Mouse (Mus musculus) heart, embryonic 11.5 days (tissue): Measurements from ENCODE around the gene Ccr2. TPM values are rescaled to one million over a fixed set of nuclear protein-coding genes. Genes with fewer than 3 reads are reported as not detected.
"Not testable (repeated sequence)": the region's sequence is repeated elsewhere in the genome, so short reads cannot be mapped to it uniquely, and the experiment has no call there.

Experiments
- ATAC-seq: fragments of 200-750 bp; cut with Nextera tagmentation; replicated peaks from 2 replicates; pipeline ENCODE4 v1.8.0; 2017; ENCODE audit warnings: moderate library complexity; ENCODE audit not compliant: insufficient number of reproducible peaks, low FRiP score, low TSS enrichment
- H3K27ac ChIP-seq: fragments of 300-500 bp; sonication (generic); 2 replicates; pipeline ENCODE4 v1.5.1; 2014; ENCODE audit warnings: mild to moderate bottlenecking, low read depth, low read length
- H3K27me3 ChIP-seq: fragments of 300-500 bp; sonication (generic); 2 replicates; pipeline ENCODE4 v1.6.1; 2014; ENCODE audit warnings: mild to moderate bottlenecking, low read length, mixed read lengths; ENCODE audit not compliant: control insufficient read depth, insufficient read depth
- H3K36me3 ChIP-seq: fragments of 300-500 bp; sonication (generic); 2 replicates; pipeline ENCODE4 v1.6.1; 2014; ENCODE audit warnings: mild to moderate bottlenecking, low read length, moderate library complexity, mixed read lengths; ENCODE audit not compliant: control insufficient read depth, insufficient read depth
- H3K4me1 ChIP-seq: fragments of 300-500 bp; sonication (generic); 2 replicates; pipeline ENCODE4 v1.6.1; 2014; ENCODE audit warnings: low read length; ENCODE audit not compliant: control insufficient read depth, insufficient read depth
- H3K4me2 ChIP-seq: fragments of 300-500 bp; sonication (generic); 2 replicates; pipeline ENCODE4 v1.6.1; 2014; ENCODE audit warnings: mild to moderate bottlenecking, moderate library complexity
- H3K4me3 ChIP-seq: fragments of 300-500 bp; sonication (generic); 2 replicates; pipeline ENCODE4 v1.5.1; 2014; ENCODE audit warnings: low read depth, low read length
- H3K9ac ChIP-seq: fragments of 300-500 bp; sonication (generic); 2 replicates; pipeline ENCODE4 v1.6.1; 2014; ENCODE audit warnings: mild to moderate bottlenecking, low read depth, low read length, moderate library complexity
- H3K9me3 ChIP-seq: fragments of 300-500 bp; sonication (generic); replicated peaks from 2 replicates; pipeline ENCODE4 v1.6.1; 2016; ENCODE audit warnings: low read length; ENCODE audit not compliant: control insufficient read depth
- WGBS: fragments of 180-500 bp; shearing (Covaris S2); extraction: QIAGEN DNeasy Blood & Tissue Kit; methylation state at CpG from one replicate; pipeline ENCODE4 v1.1.7; 2014; ENCODE audit not compliant: insufficient replicate concordance; 5-methylcytosine and 5-hydroxymethylcytosine counted together
- polyA plus RNA-seq: library from polyadenylated mRNA; unstranded; fragments of >200 nt; fragmentation: Nextera tagmentation; extraction: Ambion mirVana; gene quantifications from 2 replicates; pipeline ENCODE4 v1.2.1, GENCODE M21; 2014

Ccr2 gene
- polyA plus RNA-seq, result 0.39 TPM in 1 of 2 replicates, not detected in the other

DNA sequence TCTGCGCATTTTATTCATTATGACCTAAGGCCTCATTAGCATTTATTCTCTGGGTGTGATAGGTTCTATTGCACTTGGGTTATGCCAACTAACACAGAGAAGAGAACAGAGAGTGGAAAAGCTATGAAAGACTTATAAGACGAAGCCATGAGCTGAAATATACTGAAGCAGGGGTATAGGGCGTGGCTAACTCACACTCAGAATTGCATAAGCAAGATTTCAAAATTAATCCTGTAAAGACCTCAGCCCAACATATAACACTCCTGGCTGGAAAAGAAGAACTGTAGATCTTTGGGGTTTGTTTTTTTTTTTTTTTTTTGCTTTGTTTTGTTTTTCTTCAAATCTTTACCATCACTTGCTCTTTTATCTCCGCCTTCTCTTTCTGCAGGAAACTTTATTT lies at the start of gene Ccr2:
Gene Ccr2, plus strand, starts transcription at position 228 of the 400 bp plus-strand sequence.
- H3K27ac ChIP-seq, result no peak within 1 kb of the TSS
- H3K27me3 ChIP-seq, result no peaks in the 10 kb centered on the region
- WGBS, result 83% methylated on average over 4 of the region's 4 CpGs
- H3K4me1 ChIP-seq, result no peaks in the 10 kb centered on the region
- H3K36me3 ChIP-seq, result no peaks in the 10 kb centered on the region
- no peak for ATAC-seq
- H3K4me3 ChIP-seq, result no peak within 1 kb of the TSS
- no peak within 1 kb of the TSS for H3K9ac ChIP-seq
- no peaks in the 10 kb centered on the region for H3K9me3 ChIP-seq
- no peak within 1 kb of the TSS for H3K4me2 ChIP-seq

DNA sequence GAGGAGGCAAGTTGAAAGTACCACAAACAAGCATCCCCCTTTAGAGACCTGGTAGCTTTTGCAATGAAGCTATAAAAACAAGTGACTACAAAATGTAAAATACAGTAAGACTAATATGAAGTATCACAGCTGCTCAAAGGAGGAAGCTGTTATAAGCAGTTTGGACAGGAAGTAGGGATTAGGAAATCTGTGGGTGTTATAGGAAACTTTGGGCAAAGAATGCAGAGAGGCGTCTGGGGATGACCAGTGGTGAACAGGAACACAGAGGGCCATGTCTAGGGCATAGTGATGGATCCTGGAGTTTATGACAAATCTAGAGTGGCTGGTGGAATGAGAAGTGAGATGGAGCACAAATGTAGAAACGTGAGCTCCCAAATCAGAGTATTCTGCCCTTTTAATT lies 48.2 kb upstream of the Ccr2 start:
- Histone ChIP-seq H3K4me1 (no peaks in the 10 kb centered on the region), H3K4me3 (no peak overlapping the region), H3K36me3 (no peaks in the 10 kb centered on the region), H3K27me3 (no peaks in the 10 kb centered on the region), H3K9me3 (no peaks in the 10 kb centered on the region), H3K9ac (no peak overlapping the region), H3K27ac (no peak overlapping the region), H3K4me2 (no peak overlapping the region)
- no peak for ATAC-seq
- 60% methylated on average over 2 of the region's 2 CpGs for WGBS

DNA sequence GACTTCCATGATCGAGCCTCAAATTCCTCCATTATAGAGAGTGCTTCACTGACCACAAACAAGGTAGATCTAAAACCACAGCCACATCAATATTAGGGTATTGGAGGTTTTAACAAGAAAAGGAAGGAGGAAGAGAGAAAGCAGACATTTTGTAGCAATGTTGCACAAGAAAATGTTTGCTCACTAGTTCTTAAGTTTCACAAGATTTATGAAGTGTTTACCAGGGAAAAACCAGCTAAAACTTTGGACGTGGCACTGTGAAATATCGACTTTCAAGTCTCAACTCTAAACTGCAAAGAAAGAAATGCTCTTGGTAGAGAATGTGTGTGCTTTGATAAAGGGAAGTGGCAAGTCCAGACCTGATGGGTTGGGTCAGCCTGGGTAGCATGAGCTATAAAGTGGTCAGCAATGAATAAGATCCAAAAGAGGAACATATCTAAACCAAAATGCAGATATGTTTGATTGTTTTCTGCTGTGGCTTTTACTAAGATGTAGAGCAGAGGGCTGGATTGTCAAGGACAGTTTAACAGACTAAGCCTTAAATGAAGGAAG lies 45.5 kb upstream of the Ccr2 start:
- H3K4me1 ChIP-seq, result no peaks in the 10 kb centered on the region
- H3K36me3 ChIP-seq, result no peaks in the 10 kb centered on the region
- WGBS, result 72% methylated on average over 3 of the region's 3 CpGs
- no peak overlapping the region for H3K4me2 ChIP-seq
- H3K9ac ChIP-seq, result no peak overlapping the region
- H3K27ac ChIP-seq, result no peak overlapping the region
- ATAC-seq, result no peak
- no peak overlapping the region for H3K4me3 ChIP-seq
- H3K9me3 ChIP-seq, result no peaks in the 10 kb centered on the region
- no peaks in the 10 kb centered on the region for H3K27me3 ChIP-seq

DNA sequence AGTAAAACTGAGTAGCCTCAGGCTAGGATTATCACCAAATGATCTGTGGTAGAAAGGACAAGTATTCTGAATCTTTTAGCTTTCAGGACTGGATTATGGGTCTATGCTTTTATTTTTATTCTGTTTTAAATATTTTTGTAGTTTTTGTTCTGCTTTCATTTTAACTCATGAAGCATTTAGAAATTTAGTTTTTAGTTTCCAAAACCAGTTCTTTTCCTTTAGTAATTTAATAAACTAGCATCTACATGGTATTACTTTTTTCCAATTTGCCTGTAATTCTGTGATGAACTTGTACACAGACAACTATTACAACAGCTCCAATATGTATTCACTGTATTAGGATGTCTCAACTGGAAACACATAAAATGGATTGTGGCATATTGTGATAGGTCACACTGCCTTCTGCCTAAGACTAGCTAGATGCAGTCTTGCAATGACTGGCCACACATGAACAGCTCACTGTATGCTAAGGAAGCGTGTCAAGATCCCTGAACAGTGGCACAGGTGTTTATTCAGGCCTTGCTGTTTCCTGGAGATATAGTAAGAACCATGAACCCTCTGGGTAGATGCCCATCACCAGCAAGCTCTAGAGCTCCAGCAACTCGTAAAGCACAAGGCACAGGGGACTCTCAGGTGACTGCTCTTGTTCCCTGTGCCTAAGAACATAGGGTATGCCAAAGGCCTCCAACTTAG lies 41.9 kb upstream of the Ccr2 start:
- ATAC-seq, result no peak
- H3K4me1 ChIP-seq, result no peaks in the 10 kb centered on the region
- H3K4me2 ChIP-seq, result no peak overlapping the region
- WGBS, result 61% methylated on average over 2 of the region's 2 CpGs
- H3K27me3 ChIP-seq, result no peaks in the 10 kb centered on the region
- H3K4me3 ChIP-seq, result no peak overlapping the region
- no peak overlapping the region for H3K27ac ChIP-seq
- H3K9ac ChIP-seq, result no peak overlapping the region
- no peaks in the 10 kb centered on the region for H3K36me3 ChIP-seq
- no peaks in the 10 kb centered on the region for H3K9me3 ChIP-seq

DNA sequence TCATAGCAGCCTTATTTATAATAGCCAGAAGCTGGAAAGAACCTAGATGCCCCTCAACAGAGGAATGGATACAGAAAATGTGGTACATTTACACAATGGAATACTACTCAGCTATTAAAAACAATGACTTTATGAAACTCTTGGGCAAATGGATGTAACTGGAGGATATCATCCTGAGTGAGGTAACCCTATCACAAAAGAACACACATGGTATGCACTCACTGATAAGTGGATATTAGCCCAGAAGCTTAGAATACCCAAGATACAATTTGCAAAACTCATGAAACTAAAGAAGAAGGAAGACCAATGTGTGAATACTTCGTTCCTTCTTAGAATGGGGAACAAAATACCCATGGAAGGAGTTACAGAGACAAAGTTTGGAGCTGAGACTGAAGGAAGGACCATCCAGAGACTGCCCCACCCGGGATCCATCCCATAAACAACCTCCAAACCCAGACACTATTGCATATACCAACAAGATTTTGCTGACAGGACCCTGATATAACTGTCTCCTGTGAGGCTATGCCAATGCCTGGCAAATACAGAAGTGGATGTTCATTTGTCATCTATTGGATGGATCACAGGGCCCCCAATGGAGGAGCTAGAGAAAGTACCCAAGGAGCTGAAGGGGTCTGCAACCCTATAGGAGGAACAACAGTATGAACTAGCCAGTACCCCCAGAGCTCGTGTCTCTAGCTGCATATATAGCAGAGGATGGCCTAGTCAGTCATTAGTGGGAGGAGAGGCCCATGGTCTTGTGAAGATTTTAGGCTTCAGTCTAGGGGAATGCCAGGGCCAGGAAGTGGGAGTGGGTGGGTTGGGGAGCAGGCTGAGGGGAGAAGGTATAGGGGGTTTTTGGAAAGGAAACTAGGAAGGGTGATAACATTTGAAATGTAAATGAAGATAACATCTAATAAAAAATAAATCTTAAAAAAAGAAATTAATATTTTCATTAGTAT lies 40.0 kb upstream of the Ccr2 start:
- H3K9me3 ChIP-seq, H3K27me3 ChIP-seq, H3K36me3 ChIP-seq, H3K4me3 ChIP-seq, H3K4me1 ChIP-seq, H3K4me2 ChIP-seq, ATAC-seq, H3K27ac ChIP-seq, H3K9ac ChIP-seq: not testable (repeated sequence)
- 51% methylated on average over 3 of the region's 3 CpGs for WGBS

DNA sequence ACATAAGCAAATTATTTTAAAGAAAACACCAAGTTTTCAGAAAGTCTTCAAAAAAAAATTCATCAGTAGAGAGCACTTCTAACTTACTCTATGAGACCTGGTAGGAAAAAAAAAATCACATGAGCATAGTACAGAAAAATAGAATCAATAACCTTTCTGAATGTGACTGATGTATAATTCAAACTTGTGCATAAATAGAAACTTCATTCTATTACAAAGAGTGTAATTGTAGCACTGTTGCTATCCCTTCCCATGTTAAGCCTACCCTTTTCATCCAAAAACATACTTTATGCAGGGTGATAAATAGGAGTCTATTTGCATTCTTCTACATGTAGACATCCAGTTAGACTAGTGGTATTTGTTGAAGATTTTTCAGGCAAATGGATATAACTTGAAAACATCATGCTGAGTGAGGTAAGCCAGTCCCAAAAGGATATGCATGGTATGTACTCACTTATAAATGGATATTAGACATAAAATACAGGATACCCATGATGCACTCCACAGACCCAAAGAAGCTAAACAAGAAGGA lies 35.1 kb upstream of the Ccr2 start:
- Histone ChIP-seq H3K27me3 (no peaks in the 10 kb centered on the region), H3K27ac (no peak overlapping the region), H3K9me3 (no peaks in the 10 kb centered on the region), H3K4me3 (no peak overlapping the region), H3K36me3 (no peaks in the 10 kb centered on the region), H3K4me2 (no peak overlapping the region), H3K9ac (no peak overlapping the region), H3K4me1 (no peaks in the 10 kb centered on the region)
- ATAC-seq, result no peak

DNA sequence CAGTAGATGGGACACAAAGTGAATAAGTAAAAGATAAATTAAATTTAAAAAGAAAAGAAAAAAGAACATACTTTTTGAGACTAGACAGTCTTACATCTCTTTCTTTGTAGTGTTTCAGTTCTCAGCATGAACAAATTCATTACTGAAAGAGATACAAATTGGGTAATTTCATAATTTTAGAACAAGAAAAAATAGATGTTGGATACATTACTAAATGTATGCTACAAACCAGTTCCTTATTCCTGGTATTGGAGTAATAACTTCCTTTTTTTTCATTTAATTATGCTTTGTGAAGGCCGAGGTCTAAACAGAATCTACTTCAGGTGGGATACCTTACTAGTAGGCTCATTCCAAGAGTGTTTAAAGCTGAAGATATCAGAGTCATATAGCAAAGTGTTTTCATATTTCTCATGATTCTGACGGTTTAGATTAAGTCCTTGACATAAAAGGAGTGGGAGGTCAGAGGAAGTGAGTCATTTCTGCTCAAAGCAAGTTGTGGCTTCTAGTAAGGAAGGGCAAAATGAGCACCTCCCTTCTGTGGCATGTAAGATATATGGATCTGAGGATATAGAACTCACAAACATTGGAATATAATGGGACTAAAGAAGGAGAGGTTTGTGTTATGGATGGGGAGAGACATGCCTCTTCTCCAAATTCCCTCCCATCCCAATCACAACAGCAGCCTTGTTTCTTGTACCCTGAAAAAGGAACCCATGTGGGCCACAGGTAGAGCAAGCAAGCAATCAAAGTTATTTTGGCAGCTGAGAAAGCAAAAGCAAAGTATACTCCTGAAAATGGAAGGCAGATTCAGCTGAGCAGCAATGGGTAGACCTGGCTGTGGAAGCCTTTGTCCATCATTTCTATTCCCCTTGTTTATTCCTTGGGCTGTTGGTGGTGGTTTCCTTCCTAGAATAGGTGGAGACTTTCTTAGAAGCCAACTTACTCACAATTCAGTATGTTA lies 33.4 kb upstream of the Ccr2 start:
- no peak overlapping the region for H3K27ac ChIP-seq
- H3K4me3 ChIP-seq, result no peak overlapping the region
- ATAC-seq, result no peak
- no peak overlapping the region for H3K9ac ChIP-seq
- H3K4me2 ChIP-seq, result no peak overlapping the region
- H3K4me1 ChIP-seq, result no peaks in the 10 kb centered on the region
- H3K36me3 ChIP-seq, result no peaks in the 10 kb centered on the region
- no peaks in the 10 kb centered on the region for H3K9me3 ChIP-seq
- H3K27me3 ChIP-seq, result no peaks in the 10 kb centered on the region
- WGBS, result 39% methylated on average over 2 of the region's 2 CpGs

DNA sequence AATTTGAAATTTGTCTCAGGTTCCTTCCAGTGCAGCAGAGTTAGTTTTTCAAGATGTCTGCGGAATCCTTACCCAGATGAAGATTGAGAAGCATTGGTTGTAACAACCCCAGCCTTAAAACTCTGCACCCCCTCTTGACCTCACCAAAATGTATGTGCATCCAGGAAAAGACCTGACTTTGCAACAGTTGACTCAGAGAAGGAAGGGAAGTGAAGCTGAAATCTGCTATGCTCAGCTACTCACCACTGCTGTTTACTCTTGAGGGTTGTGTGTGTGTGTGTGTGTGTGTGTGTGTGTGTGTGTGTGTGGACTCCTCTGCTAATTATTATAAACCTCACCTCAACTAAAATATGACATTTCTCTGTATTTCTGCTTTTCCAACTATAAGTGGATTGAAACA lies 30.2 kb upstream of the Ccr2 start:
- H3K27me3 ChIP-seq, result no peaks in the 10 kb centered on the region
- H3K4me3 ChIP-seq, result no peak overlapping the region
- H3K4me1 ChIP-seq, result no peaks in the 10 kb centered on the region
- no peaks in the 10 kb centered on the region for H3K9me3 ChIP-seq
- H3K27ac ChIP-seq, result no peak overlapping the region
- H3K36me3 ChIP-seq, result no peaks in the 10 kb centered on the region
- H3K4me2 ChIP-seq, result no peak overlapping the region
- WGBS, result 76% methylated on average over 1 of the region's 1 CpGs
- no peak for ATAC-seq
- no peak overlapping the region for H3K9ac ChIP-seq
